Mouse (Mus musculus) heart, postnatal 0 days (tissue): ENCODE results near the gene Mreg.

Source experiments
- CTCF ChIP-seq: IDR thresholded peaks from 2 replicates; pipeline ENCODE4 v1.5.1; 2016; ENCODE audit warnings: antibody characterized with exemption, control low read depth, low read depth
- EP300 ChIP-seq: IDR thresholded peaks from 2 replicates; pipeline ENCODE4 v1.6.1; 2016; ENCODE audit warnings: antibody characterized with exemption, low read depth

- no peak for TF ChIP-seq CTCF
- TF ChIP-seq EP300 = no peak
These were observed 39.3 kb downstream of the Mreg start for GRCm38 (mm10) chr1:72172788-72173187.
